22 mouse cellular contexts compared by ENCODE assay signal in genomic region chr7:134497219-134497618, GRCm38 (mm10).
DNase-seq lines count a peak whose midpoint lies in the region; ATAC-seq and TF ChIP-seq lines count a peak whose summit lies in the region.
"Had no signal": no experiment of that assay in that cellular context is flagged by ENCODE, and none has a peak within 500 bp of the region (broad histone marks: within the 10 kb centered on the region; RNA-seq: fewer than 3 reads in every experiment).

No protein-coding gene starts in this region.

- ATAC-seq in kidney, embryonic 15.5 days (replicated peaks; ENCODE audit: low FRiP score): no peak
- ATAC-seq in lung, embryonic 14.5 days (ENCODE audit: insufficient read depth): no peak
- no peak for ATAC-seq in hindbrain, embryonic 12.5 days (ENCODE audit: low FRiP score)
- ATAC-seq: forebrain, embryonic 16.5 days; intestine, embryonic 16.5 days; midbrain, embryonic 13.5 days had no signal

- H3K9me3 ChIP-seq in kidney, embryonic 15.5 days (replicated peaks): no peaks in the 10 kb centered on the region
- no peaks in the 10 kb centered on the region for H3K9me3 ChIP-seq in lung, embryonic 14.5 days (ENCODE audit: low read depth, low read length)
- H3K9me3 ChIP-seq in hindbrain, embryonic 12.5 days (replicated peaks): no peaks in the 10 kb centered on the region
- H3K9me3 ChIP-seq: embryonic facial prominence, embryonic 13.5 days; hindbrain, embryonic 15.5 days; limb, embryonic 15.5 days; midbrain, embryonic 13.5 days; neural tube, embryonic 15.5 days had no signal

- 43% methylated on average over 11 of the region's 11 CpGs for WGBS in kidney, adult 2 months
- 54% methylated on average over 11 of the region's 11 CpGs for WGBS in kidney, embryonic 15.5 days
- WGBS in lung, embryonic 14.5 days: 32% methylated on average over 11 of the region's 11 CpGs
- WGBS in hindbrain, embryonic 12.5 days: 80% methylated on average over 11 of the region's 11 CpGs

- peaks cover 7% of the 10 kb centered on the region; the same call in 1 of the 2 replicates for H3K4me1 ChIP-seq in kidney, adult 2 months (ENCODE audit: control insufficient read depth, insufficient read depth, low read length)
- H3K4me1 ChIP-seq in kidney, embryonic 15.5 days: peaks cover 15% of the 10 kb centered on the region
- 0 out of 2 replicates have a peak, but pooled peaks cover 5% of the 10 kb centered on the region for H3K4me1 ChIP-seq in lung, embryonic 14.5 days (ENCODE audit: insufficient read depth)
- 0 out of 2 replicates have a peak, but pooled peaks cover 3% of the 10 kb centered on the region for H3K4me1 ChIP-seq in hindbrain, embryonic 12.5 days
- H3K4me1 ChIP-seq: hindbrain, embryonic 15.5 days had no signal

- no peak overlapping the region for H3K9ac ChIP-seq in kidney, embryonic 15.5 days
- no peak overlapping the region for H3K9ac ChIP-seq in lung, embryonic 14.5 days
- H3K9ac ChIP-seq in hindbrain, embryonic 12.5 days: no peak overlapping the region
- H3K9ac ChIP-seq: embryonic facial prominence, embryonic 13.5 days; hindbrain, embryonic 15.5 days; limb, embryonic 15.5 days; midbrain, embryonic 13.5 days; neural tube, embryonic 15.5 days had no signal

- H3K27me3 ChIP-seq in kidney, adult 2 months (replicated peaks; ENCODE audit: control insufficient read depth, insufficient read depth, low read length): no peaks in the 10 kb centered on the region
- H3K27me3 ChIP-seq in kidney, embryonic 15.5 days: no peaks in the 10 kb centered on the region
- H3K27me3 ChIP-seq in lung, embryonic 14.5 days (ENCODE audit: insufficient read depth, low read length): no peaks in the 10 kb centered on the region
- no peaks in the 10 kb centered on the region for H3K27me3 ChIP-seq in hindbrain, embryonic 12.5 days
- H3K27me3 ChIP-seq: embryonic facial prominence, embryonic 13.5 days; hindbrain, embryonic 15.5 days; limb, embryonic 15.5 days; midbrain, embryonic 13.5 days; neural tube, embryonic 15.5 days had no signal

- no peaks in the 10 kb centered on the region for H3K36me3 ChIP-seq in kidney, adult 2 months (ENCODE audit: control insufficient read depth, insufficient read depth, low read length)
- no peaks in the 10 kb centered on the region for H3K36me3 ChIP-seq in kidney, embryonic 15.5 days
- no peaks in the 10 kb centered on the region for H3K36me3 ChIP-seq in lung, embryonic 14.5 days (ENCODE audit: insufficient read depth)
- H3K36me3 ChIP-seq in hindbrain, embryonic 12.5 days: no peaks in the 10 kb centered on the region
- H3K36me3 ChIP-seq: embryonic facial prominence, embryonic 13.5 days; hindbrain, embryonic 15.5 days; limb, embryonic 15.5 days; midbrain, embryonic 13.5 days; neural tube, embryonic 15.5 days had no signal

- TF ChIP-seq POLR2A in kidney, adult 2 months (IDR thresholded peaks at IDR 0.05; ENCODE audit: low read depth, low read length): no peak

- H3K4me2 ChIP-seq in kidney, embryonic 15.5 days: no peak overlapping the region
- H3K4me2 ChIP-seq in lung, embryonic 14.5 days: no peak overlapping the region
- H3K4me2 ChIP-seq in hindbrain, embryonic 12.5 days (replicated peaks): no peak overlapping the region
- H3K4me2 ChIP-seq: embryonic facial prominence, embryonic 13.5 days; hindbrain, embryonic 15.5 days; limb, embryonic 15.5 days; midbrain, embryonic 13.5 days; neural tube, embryonic 15.5 days had no signal

- TF ChIP-seq CTCF in kidney, adult 2 months (conservative IDR thresholded peaks at IDR 0.05; ENCODE audit: insufficient read depth, insufficient read length, low read depth, low read length): no peak
- TF ChIP-seq CTCF in lung, embryonic 14.5 days (IDR thresholded peaks at IDR 0.05; ENCODE audit: low read depth): no peak

- peak; percentile 28 to 59 for DNase-seq in adrenal gland, adult (ENCODE audit: inconsistent age in 2 of 2, low spot score in 1 of 2)
- no peak for DNase-seq in adrenal gland, postnatal 25 days
- peak; percentile 79 for DNase-seq in kidney, adult 2 months
- peak; percentile 40 to 70 for DNase-seq in kidney, adult 8-10 months
- peak; percentile 15 for DNase-seq in lung, embryonic 14.5 days
- DNase-seq in layer of hippocampus, postnatal 36 days: no peak
- DNase-seq: adrenal gland, adult 2 months; cerebellum, adult 18-20 months; gastrocnemius, adult 2 months; retina, postnatal 1 day; thymus, adult 18-20 months had no signal

- H3K4me3 ChIP-seq in kidney, adult 2 months (ENCODE audit: insufficient read depth, low read depth, low read length): no peak overlapping the region
- no peak overlapping the region for H3K4me3 ChIP-seq in kidney, embryonic 15.5 days (replicated peaks)
- no peak overlapping the region for H3K4me3 ChIP-seq in lung, embryonic 14.5 days (ENCODE audit: low read depth, low read length)
- no peak overlapping the region for H3K4me3 ChIP-seq in hindbrain, embryonic 12.5 days
- H3K4me3 ChIP-seq: embryonic facial prominence, embryonic 13.5 days; gastrocnemius, adult 2 months; heart, adult 2 months; hindbrain, embryonic 15.5 days; limb, embryonic 15.5 days; midbrain, embryonic 13.5 days; myocyte; neural tube, embryonic 15.5 days had no signal

- peak overlapping the region; percentile 69; the same call in 1 of the 2 replicates for H3K27ac ChIP-seq in kidney, adult 2 months (ENCODE audit: insufficient read depth, low read depth, low read length)
- no peak overlapping the region for H3K27ac ChIP-seq in kidney, embryonic 15.5 days
- no peak overlapping the region for H3K27ac ChIP-seq in lung, embryonic 14.5 days (ENCODE audit: low read depth)
- H3K27ac ChIP-seq in hindbrain, embryonic 12.5 days: no peak overlapping the region
- H3K27ac ChIP-seq: embryonic facial prominence, embryonic 13.5 days; gastrocnemius, adult 2 months; heart, adult 2 months; hindbrain, embryonic 15.5 days; limb, embryonic 15.5 days; midbrain, embryonic 13.5 days; neural tube, embryonic 15.5 days had no signal

Comparison
In these comparisons a context has a peak if more than half of its experiments do, and no peak if none do; other contexts are left out.
1. DNase-seq: peak in adrenal gland, adult (2 of 2), kidney, adult 2 months (single experiment), kidney, adult 8-10 months (2 of 2) and lung, embryonic 14.5 days (single experiment); none in adrenal gland, postnatal 25 days (single experiment) and layer of hippocampus, postnatal 36 days (0 of 2).